Mouse (Mus musculus) ES-CJ7 (cell line): ENCODE results near the gene Ostm1.

ENCODE experiments used
- DNase-seq: peaks from one replicate; pipeline ENCODE4 v3.0.0; 2011; ENCODE audit warnings: low read depth, low spot score

The Ostm1 gene

DNA sequence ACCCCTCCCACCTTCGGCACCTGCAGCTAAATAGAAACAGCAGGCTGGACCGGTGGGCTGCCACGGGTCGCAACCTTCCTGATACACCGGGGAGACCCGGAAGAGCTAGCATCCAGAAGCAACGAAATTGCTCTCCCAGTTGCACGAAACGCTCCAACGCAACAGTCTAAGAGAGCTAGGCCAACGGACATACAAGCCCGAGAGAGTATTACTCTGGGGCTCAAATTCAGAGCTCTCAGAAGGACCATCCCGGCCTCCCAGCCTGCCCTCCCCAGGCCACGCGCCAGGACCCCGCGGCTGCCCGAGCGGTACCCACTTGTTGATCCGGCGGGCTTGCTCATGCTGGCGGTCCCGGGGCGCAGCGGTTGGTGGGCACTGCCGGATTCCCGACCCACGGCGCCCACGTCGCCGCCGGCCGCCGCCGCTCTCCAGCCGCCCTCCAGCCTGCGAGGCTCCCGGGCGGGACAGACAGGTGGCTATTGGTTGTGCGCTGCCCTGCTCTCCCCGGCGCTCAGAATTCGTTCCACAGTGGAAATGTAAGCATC is 984 bp upstream of the Ostm1 start:
- DNase-seq = no peak

DNA sequence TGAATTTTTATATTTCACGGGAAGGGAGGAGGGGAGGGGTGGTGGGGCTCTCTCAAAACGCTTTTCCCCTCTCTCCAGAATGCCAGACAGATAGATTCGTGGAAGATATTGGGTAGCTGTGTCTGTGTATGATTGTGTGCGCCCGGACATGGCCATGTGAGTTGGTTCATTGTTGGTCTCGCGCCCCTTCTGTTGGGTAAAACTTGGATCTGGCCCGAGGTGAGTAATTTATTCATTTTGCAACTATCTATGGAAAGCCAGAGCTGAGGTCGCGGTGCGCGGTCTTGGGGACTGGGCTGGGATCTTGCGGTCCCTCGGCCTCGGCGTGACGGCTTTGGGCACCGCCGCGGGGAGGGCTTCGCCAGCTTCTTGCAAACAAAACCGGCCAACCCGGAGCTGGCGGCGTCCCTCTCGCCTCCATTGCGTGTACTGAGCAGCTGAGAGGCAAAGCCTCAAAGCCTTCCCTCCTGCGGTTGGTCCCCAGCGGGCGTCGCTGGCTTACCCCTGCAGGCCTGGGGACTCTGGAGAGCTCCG is 347 bp downstream of the Ostm1 start:
- no peak for DNase-seq

DNA sequence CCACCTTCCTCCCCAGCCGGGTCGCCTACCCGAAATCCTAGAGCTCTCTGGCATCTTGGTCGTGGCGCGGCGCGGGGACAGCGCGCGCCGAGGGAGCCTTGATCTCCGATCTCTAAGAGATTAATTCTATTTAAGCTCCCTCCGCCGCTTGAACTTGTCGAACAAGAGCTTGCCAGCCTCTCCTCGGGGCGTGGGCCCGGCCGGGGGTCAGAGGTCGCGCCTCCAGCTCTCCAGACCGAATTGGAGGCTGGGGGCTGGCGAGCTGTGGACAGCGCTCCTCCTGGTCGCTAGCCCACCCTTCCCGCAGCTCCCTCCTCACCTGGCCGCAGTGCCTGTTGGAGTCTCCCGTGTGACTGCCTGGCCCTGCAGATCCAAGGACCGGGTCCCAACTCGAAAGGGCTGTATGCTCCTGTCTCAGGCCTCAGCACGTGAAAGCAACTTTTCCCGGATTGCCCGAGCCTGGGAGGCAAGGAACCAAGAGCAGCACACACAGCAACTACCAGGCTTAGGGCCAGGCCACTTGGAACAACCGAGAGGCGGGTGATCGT is 888 bp downstream of the Ostm1 start:
- DNase-seq = peak; percentile 54

DNA sequence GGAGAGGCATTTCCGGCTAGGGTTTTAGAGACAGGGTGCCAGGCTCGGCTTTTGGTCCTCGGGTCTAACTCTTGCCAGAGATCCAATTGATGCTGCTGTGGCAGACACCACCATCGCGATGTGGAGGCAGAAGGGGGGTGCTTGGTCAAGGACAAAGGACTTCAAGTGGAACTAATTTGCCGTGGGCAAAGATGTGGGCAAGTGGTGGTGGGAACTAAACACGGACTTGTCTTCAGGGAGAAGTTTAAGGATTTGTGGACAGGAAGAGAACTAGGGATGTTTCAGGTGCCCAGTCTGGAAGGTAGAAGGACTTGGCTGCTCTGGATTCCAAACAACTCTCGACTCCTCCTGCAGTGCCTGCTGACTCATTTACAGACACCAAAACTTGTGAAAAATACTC is 1.5 kb downstream of the Ostm1 start:
- no peak for DNase-seq

DNA sequence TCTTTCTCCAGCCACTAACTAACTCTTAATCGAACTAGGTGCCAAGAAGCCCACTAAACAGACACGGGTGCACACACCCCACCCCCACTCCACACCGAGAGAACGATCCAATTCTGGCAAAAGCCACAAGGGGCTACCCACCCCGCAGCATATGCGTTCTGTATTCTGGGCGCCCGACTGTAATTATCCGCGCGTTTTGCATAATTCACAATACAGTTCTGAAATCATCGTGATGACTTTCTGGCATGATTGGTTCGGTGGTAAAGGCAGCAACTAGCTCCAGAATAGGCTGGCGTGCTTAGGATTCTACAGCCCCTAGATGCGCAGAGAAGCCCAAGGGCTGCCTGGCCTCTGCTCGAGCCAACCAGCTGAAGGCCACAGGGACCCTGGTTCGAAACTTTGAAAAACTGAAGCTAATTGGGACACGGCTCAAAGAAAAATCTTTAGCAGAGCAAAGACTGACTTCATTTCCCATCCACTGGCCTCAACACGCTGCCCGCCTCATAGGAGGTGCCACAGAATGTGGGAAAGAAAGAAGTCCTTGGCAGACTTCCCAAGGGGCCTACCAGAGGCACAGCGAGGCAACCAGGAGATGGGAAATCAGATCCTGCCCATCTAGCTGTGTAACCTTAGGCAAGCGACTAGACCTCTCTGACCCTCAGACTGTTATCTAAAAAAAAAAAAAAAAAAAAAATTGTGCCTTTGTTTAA is 2.1 kb downstream of the Ostm1 start:
- DNase-seq = no peak

DNA sequence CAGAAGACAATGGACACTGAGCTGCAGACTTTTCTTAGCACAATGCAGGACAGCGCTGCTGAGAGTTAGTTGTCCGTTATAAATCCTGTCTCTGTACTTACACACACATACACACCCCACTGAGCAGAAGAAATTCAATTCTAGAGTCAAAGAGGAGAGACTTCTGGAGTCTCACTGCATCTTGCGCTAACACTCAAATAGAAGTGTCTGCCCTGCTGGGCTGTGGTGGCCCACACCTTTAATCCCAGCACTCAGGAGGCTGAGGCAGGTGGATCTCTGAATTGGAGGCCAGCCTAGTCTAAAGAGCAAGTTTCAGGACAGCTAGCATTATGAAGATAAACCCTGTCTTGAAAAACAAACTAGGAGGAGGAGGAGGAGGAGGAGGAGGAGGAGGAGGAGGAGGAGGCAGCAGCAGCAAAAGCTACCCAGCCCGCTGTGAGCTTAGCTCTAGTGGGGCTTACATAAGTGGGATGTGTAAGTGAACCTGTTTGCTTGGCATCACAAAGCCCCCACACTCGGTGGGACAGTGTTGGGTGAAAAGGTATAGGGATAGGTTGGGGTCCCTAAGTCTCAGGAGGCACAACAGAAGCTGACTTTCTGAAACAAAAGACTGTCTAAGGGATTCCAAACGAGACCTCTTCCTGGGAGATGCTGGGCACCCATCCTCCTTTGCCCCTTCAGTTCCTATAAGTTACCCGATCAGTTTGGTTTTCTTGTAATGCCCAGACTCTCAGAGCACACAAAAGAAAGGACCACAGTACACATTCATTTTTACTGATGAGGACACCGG is 4.5 kb downstream of the Ostm1 start:
- DNase-seq = no peak

DNA sequence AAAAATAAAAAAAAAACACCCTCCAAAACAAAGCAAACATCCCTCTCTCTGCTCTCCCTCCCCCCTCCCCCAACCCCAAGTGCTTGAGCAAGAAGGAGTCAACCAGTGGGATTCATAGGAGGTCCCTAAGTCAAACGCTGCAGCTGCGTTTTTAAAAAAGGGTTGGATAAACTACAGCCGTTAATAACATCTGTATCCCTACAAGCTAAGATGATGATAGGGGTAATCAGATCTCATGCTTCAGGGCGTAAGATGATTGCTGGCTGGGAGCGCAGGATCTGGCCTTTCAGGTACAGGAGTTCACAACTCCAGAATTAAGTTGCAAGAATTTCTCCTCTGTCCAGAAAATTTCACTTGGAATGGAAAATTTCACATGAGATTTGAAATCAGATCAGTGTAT is 5.9 kb downstream of the Ostm1 start:
- DNase-seq = no peak

DNA sequence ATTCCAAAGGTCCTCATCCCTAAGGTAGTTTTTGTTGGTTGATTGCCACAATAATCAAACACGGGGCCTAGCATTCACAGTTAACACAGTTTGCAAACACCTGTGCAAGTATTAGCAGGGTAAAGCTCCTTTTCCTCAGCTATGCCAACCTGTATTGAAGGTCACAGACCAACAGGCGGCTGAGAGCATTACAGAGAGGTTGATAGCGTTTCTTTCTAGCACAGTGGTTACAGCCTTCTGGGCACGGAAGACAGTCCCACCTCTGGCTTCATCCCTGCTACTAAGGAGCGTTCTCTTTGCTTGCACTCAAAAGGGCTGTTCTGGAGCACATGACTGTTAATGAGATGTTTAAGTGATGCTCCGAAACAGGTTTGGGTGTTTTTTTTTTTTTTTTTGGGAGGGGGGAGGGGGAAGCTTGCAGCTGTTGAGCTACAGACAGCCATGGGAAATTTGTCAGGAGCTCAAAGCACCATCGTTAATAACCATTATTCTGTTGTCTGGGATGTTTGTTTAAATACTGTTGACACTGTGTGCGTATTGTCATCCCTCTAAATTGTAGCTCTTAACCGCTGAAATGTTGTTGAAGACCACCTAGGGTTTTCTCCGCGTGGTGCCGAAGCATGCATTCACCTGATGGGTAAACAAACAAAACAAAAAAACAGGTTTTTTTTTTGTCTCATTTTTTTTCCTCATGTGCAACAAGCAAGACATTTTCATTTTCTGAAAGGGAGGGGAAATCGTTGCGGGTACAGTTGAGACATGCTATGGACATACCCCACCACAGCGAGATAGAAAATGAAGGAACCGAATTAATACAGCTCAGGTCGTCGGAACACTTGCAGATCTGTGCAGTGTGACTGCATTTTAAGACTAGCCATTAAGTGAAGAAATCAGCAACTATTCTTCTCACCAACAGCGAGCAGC is 6.9 kb downstream of the Ostm1 start:
- no peak for DNase-seq

DNA sequence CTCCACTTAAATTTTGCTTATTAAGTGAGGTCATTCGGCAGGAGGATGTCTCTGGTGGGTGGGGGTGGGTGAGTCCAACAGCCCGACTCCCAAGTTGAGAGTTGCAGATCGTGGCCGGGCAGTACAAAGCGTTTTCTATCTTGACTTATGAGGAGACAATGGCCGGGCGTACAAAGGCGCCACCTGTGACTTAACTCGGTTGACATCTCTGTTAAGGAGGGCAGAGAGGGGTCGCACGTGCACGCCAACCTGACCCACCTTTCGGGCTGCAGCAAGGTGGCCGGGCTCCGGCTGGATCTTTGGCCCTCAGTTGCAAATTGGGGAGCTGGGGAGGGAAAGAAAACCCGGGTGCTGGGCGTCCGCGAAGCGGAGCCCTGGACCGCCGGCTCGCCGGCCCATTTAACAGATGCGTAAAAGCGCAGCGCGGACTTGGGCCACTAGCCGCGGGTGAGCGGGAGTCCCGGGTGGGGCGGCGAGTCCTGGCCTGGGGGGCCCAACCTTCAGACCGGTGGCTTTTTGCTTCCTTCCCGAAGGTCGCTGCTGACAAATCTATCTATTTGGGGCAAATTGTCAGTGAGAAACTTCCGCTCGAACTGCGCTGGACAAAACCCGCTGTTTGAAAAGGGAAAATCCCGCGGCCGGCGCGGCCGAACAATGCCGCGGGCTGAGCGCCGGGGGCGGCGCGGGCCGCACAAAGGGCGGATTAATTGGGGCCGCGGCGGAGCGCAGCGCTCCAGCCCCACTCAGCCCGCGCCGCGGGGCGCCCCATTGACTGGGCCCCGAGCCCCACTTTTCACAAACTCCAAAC is 7.8 kb downstream of the Ostm1 start:
- no peak for DNase-seq

DNA sequence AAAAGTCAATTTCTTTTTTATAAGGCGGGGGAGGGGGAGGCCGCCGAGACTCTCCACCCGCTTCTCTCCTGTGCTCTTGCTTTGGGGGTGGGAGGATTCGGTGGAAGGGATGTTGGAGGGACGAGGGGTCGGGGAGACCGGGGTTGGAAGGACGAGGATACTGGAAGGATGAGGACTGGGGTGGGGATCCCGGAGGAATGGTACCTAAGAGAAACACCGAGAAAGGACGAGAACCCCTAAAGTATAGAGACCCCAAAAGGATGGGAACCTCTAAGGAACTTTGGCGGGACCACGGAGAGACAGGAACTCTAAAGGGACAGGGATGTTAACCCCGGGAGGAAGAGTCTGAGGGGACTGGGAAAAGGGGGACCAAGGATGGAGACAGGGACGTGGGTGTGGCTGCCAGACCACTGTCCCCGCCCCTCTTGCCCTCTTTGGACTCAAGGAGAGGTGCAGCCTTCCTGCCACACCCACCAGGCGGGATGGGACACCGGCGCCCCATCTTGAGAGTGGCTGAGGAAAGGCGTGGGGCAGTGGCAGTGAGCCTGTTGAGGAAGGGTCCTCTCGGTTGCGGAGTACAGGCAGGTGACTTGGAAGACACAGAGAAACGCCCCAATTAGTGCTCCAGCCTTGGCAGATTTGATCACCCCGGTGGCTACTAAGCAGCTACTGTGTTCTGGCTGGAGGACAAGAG is 8.5 kb downstream of the Ostm1 start:
- no peak for DNase-seq

DNA sequence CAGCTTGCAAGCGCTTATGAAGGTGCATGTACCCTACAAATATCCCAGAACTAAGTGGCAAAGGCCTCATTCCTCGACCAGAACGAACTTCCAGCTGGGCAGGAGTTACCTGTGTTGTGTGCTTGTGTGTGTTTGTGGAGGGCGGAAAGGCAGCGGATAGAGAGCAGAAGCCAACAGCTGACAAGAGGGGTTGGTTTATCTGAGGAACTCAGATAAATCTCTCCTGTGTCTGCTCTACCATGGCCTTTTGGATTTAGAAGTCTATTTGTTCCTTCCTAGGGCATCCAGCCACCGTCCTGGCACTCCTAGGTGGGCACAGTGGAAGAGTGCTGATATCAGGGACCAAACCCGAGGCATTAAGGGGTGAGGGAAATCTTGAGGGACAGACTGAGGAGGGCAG is 9.6 kb downstream of the Ostm1 start:
- no peak for DNase-seq

DNA sequence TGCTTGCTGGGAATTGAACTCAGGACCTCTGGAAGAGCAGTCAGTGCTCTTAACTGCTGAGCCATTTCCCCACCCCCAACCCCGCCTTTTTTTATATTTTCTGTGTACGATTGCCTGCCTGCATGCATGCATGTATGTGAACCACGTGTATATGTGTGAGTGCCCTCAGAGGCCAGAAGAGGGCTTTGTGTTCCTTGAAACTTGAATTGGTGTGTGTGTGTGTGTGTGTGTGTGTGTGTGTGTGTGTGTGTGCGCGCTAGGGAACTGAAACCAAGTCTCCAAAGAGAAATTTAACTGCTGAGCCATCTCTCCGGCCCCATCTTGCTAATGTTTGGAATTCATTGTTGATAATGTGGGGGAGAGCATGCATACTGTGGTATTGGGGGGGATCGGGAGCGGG is 15.0 kb downstream of the Ostm1 start:
- no peak for DNase-seq

DNA sequence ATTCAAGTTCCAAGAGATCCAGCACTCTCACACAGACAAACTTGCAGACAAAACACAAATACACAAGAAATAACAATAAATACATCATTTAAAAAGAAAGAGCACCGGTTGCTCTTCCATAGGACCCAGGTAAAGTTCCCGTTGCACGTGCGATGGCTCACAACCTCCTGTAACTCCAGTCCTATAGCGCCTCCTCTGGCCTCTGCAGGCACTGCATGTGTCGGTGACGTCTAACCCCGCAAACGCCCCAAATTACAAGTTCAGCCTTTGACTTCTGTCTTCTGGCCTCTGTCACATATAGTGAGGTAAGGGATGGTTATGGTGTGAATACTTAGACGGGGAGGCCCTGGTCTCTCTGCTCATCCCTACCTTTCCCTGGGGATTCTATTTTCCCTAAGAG is 17.9 kb downstream of the Ostm1 start:
- DNase-seq = peak; percentile 84

DNA sequence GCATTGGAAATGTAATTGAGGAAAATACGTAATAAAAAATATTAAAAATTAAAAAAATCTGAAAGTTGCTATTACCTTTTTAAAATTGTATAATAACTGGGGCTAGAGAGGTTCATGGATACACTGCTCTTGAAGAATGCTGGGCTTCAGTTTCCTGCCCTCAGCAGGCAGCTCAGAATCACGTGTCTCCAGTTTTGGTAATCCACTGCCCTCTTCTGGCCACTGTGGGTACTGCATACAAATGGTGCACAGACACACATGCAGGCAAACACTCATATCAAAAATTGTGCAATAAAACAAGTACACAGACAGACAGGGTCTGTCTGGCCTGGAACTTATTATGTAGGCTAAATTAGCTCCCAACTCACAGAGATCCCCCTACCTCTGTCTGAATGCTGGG is 21.3 kb downstream of the Ostm1 start:
- DNase-seq = peak; percentile 73

DNA sequence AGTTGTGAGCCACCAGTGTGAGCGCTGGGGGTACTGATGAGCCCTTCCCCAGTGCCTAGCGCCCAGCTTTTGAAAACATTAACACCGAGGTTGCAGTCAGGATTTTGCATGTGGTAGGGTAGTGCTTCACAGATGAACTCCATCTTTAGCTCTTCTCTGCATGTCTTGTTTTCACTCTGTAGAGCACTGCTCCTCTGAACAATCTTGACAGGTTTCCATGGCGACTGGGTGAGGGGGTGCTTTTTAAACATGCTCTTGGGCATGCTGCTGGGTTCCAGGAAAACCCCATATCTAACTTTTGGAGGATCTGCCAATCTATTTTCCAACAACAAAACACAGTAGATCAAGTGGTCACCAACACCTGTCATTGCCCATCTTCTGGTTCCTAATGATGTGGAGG is 23.1 kb downstream of the Ostm1 start:
- no peak for DNase-seq

DNA sequence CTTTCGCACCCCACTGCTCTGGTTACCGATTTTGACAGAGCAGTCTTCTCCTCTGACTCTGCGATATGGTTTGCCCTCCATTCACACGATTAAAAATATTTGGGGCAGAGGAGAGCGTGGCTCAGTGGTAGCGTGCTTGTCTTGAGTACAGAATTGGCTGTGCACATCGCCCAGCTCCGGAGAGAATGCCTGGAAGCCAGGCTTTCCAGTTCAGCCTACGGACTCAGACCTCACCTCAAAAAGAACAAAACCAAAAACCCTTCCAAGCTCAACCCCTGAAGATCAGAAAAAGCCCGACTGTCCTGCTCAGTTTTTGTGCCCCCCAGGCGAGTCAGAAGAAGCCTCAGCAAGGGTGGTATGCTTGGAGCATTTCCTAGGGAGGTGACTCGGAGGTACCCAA is 29.5 kb downstream of the Ostm1 start:
- DNase-seq = no peak

DNA sequence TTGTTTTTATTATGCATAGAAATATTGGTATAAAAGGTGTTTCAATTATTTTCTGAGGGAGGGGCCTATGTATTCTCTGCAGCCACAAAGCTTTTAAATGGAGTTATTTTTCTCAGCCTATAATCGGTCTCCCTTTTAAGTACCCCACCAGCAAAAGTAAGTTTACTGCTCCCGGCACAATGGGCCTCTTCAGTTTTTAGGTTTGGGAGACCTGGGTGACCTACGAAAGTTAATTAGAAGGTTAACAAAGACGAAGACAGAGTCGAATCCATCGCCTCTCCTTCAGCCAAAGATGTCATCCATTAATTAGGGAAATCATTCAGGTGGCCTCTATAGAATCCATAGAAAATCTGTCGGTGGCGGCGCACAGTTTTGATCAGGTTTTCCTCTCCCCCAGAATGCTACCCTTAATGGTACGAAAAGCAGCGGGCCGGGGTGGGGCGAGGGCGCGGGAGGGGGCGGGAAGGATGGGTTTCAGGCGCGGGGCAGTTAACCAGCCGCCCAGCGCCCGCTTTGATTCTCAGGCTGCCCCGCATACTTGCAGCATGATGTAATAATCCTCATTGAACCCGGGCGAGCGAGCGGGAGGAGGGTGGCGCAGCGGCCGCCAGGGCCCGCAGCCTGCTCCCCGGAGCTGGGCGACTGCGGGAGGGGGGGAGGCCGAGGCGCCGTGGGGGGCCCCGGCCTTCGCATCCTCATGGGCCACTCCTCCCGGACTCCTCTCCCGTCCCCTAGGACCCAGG is 30.2 kb downstream of the Ostm1 start:
- no peak for DNase-seq

DNA sequence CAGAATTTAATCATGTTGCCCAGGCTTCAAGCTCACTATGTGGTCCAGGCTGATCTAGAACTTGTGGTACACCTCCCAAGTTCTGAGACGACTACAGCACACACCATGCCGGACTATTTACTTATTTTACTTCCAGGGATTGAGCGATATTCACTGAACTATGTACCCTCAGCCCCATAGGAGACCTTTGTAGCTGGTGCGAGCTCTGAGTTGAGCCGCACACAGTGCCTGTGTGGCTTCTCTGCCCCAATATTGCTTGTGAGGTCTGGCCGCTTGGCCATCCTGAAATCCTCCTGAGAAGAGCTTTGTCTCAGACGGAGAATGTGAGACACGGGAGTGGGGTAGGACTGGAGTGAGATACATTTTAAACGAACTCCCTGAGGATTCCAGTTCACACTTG is 31.1 kb downstream of the Ostm1 start:
- no peak for DNase-seq

DNA sequence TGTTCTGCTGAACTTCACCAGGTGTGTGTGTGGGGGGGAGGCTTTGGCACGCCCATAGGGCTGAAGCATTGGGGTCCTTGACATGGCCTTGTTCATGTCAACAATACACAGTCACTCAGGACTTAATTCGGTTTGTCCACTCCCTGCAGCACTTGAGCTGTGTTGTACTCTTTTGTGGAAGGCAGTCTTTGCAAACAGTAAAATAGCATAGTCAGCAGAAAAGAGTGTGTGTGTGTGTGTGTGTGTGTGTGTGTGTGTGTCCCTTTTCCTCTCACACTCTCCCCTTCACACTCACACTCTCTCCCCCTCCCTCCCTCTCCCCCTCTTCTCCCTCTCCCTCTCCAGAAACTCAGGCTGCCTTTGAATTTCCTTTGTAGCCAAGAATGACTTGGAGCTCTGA is 34.7 kb downstream of the Ostm1 start:
- DNase-seq = no peak
